Comparison of ENCODE assay signal across 8 mouse cellular contexts in the genomic region with DNA sequence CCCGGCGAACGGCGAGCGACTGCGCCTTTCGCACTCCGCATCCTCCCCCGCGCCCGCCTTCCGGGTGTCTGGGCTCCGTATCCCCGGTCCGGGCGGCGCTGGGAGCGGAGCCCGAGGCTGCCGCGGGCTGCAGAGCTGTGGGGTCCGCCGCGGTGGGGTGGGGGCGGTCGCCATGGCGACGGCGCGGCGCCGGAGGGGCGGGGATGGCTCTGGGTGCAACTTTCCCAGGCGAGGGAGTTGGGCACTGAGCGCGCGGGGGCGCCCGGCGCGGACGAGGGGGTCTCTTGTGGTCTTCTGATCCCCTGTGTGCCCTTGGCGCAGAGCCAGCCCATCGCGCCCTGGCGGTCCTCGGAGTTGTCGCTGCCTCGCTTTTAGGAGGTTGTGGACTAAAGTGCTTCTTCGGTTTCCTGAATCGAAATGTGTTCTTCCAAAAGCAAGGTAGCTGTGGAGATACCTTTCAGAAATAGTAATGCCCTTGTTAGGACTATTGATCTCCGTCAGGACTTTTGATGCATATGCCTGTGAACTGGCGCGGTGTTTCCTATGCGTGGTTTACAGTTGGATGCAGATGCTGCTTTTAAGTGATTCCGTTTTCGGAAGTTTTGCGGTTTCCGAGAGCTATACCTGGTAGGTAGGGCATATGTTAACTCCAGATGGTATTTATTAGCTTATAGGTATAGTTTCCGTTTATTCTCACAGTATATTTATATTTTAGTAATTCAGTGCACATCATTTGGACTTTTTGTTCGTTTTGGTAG. TPM values are rescaled to one million over a fixed set of nuclear protein-coding genes. Genes with fewer than 3 reads are reported as not detected.
DNase-seq lines count a peak whose midpoint lies in the region; ATAC-seq and TF ChIP-seq lines count a peak whose summit lies in the region.

No protein-coding gene starts in this region.

- no peaks in the 10 kb centered on the region for H3K27me3 ChIP-seq in intestine, embryonic 14.5 days (replicated peaks; ENCODE audit: control insufficient read depth, insufficient read depth, low read length)
- no peaks in the 10 kb centered on the region for H3K27me3 ChIP-seq in limb, embryonic 14.5 days (ENCODE audit: control insufficient read depth, insufficient read depth, low read length)
- no peaks in the 10 kb centered on the region for H3K27me3 ChIP-seq in midbrain, embryonic 16.5 days (ENCODE audit: control insufficient read depth, insufficient read depth, low read depth, low read length)
- no peaks in the 10 kb centered on the region for H3K27me3 ChIP-seq in stomach, embryonic 14.5 days (ENCODE audit: control insufficient read depth, insufficient read depth, low read length)

- H3K4me2 ChIP-seq in intestine, embryonic 14.5 days (ENCODE audit: low read length) = peak overlapping the region; percentile 71
- H3K4me2 ChIP-seq in limb, embryonic 14.5 days (replicated peaks; ENCODE audit: low read depth, low read length, severe bottlenecking) = peak overlapping the region; percentile 50
- peak overlapping the region; percentile 83 for H3K4me2 ChIP-seq in midbrain, embryonic 16.5 days (ENCODE audit: low read length)
- peak overlapping the region; percentile 76 for H3K4me2 ChIP-seq in stomach, embryonic 14.5 days (replicated peaks; ENCODE audit: low read depth, low read length)

- DNase-seq in kidney, adult 18-20 months = peak; percentile 75
- no peak for DNase-seq in kidney, postnatal 14 days
- peak; percentile 87 to 88 for DNase-seq in cerebellum, postnatal 10 days
- peak; percentile 59 to 62 for DNase-seq in frontal cortex, postnatal 14 days (ENCODE audit: low spot score in 2 of 2)
- DNase-seq in intestine, embryonic 14.5 days (ENCODE audit: low spot score) = peak; percentile 91
- DNase-seq in limb, embryonic 14.5 days (ENCODE audit: low spot score) = peak; percentile 56

- no peaks in the 10 kb centered on the region for H3K36me3 ChIP-seq in intestine, embryonic 14.5 days (ENCODE audit: control insufficient read depth, insufficient read depth, low read length)
- H3K36me3 ChIP-seq in limb, embryonic 14.5 days (ENCODE audit: control insufficient read depth, insufficient read depth, low read length) = no peaks in the 10 kb centered on the region
- H3K36me3 ChIP-seq in midbrain, embryonic 16.5 days (ENCODE audit: control insufficient read depth, insufficient read depth, low read length) = no peaks in the 10 kb centered on the region
- H3K36me3 ChIP-seq in stomach, embryonic 14.5 days (ENCODE audit: control insufficient read depth, insufficient read depth, low read length) = no peaks in the 10 kb centered on the region

- peak overlapping the region; percentile 83 for H3K4me3 ChIP-seq in intestine, embryonic 14.5 days (ENCODE audit: low read depth, low read length)
- H3K4me3 ChIP-seq in limb, embryonic 14.5 days (replicated peaks; ENCODE audit: low read length) = peak overlapping the region; percentile 86
- H3K4me3 ChIP-seq in midbrain, embryonic 16.5 days (ENCODE audit: low read depth, low read length) = peak overlapping the region; percentile 90
- H3K4me3 ChIP-seq in stomach, embryonic 14.5 days (ENCODE audit: low read depth, low read length) = peak overlapping the region; percentile 88

- H3K9me3 ChIP-seq in intestine, embryonic 14.5 days (ENCODE audit: control insufficient read depth, low read length) = no peaks in the 10 kb centered on the region
- H3K9me3 ChIP-seq in limb, embryonic 14.5 days (ENCODE audit: control insufficient read depth, low read length) = no peaks in the 10 kb centered on the region
- no peaks in the 10 kb centered on the region for H3K9me3 ChIP-seq in midbrain, embryonic 16.5 days (replicated peaks; ENCODE audit: control insufficient read depth, low read length, poor library complexity, severe bottlenecking)
- no peaks in the 10 kb centered on the region for H3K9me3 ChIP-seq in stomach, embryonic 14.5 days (ENCODE audit: control insufficient read depth, low read depth, low read length)

- peak overlapping the region; percentile 86 for H3K9ac ChIP-seq in intestine, embryonic 14.5 days (ENCODE audit: low read length)
- peak overlapping the region; percentile 88 for H3K9ac ChIP-seq in limb, embryonic 14.5 days (ENCODE audit: low read depth, low read length, severe bottlenecking)
- H3K9ac ChIP-seq in midbrain, embryonic 16.5 days (ENCODE audit: low read depth, low read length) = peak overlapping the region; percentile 75
- H3K9ac ChIP-seq in stomach, embryonic 14.5 days (replicated peaks; ENCODE audit: low read depth, low read length) = peak overlapping the region; percentile 81

- peaks cover 18% of the 10 kb centered on the region for H3K4me1 ChIP-seq in intestine, embryonic 14.5 days (replicated peaks; ENCODE audit: control insufficient read depth, insufficient read depth, low read length)
- peaks cover 18% of the 10 kb centered on the region for H3K4me1 ChIP-seq in limb, embryonic 14.5 days (ENCODE audit: control insufficient read depth, insufficient read depth, low read length)
- H3K4me1 ChIP-seq in midbrain, embryonic 16.5 days (ENCODE audit: control insufficient read depth, insufficient read depth, low read length) = peaks cover 19% of the 10 kb centered on the region
- peaks cover 16% of the 10 kb centered on the region for H3K4me1 ChIP-seq in stomach, embryonic 14.5 days (ENCODE audit: control insufficient read depth, insufficient read depth, low read length)

- ATAC-seq in intestine, embryonic 14.5 days (replicated peaks; ENCODE audit: low FRiP score, low TSS enrichment, low read depth) = peak; percentile 89
- ATAC-seq in limb, embryonic 14.5 days (ENCODE audit: low FRiP score, low read depth) = peak; percentile 89
- peak; percentile 92 for ATAC-seq in midbrain, embryonic 16.5 days
- ATAC-seq in stomach, embryonic 14.5 days (ENCODE audit: insufficient number of reproducible peaks, insufficient read depth, low FRiP score, low read depth) = peak; percentile 85

- TF ChIP-seq POLR2A in limb, embryonic 14.5 days (IDR thresholded peaks at IDR 0.05; ENCODE audit: borderline replicate concordance, extremely low read depth, insufficient read depth, insufficient read length) = no peak

- under 1% methylated on average over 60 of the region's 61 CpGs for WGBS in intestine, embryonic 14.5 days
- under 1% methylated on average over 48 of the region's 61 CpGs for WGBS in limb, embryonic 14.5 days
- WGBS in midbrain, embryonic 16.5 days = under 1% methylated on average over 44 of the region's 61 CpGs
- WGBS in stomach, embryonic 14.5 days = 2% methylated on average over 55 of the region's 61 CpGs

- H3K27ac ChIP-seq in intestine, embryonic 14.5 days (ENCODE audit: low read depth) = peak overlapping the region; percentile 82
- peak overlapping the region; percentile 91 for H3K27ac ChIP-seq in limb, embryonic 14.5 days (replicated peaks; ENCODE audit: low read depth, low read length)
- peak overlapping the region; percentile 94 for H3K27ac ChIP-seq in midbrain, embryonic 16.5 days (ENCODE audit: low read length)
- peak overlapping the region; percentile 86 for H3K27ac ChIP-seq in stomach, embryonic 14.5 days (ENCODE audit: low read length)

RNA-seq across cellular contexts. Expression of a gene that starts 0.5 kb away (rescaled TPM):
- 26.0 and 27.5 TPM in 2 replicates for polyA plus RNA-seq in intestine, embryonic 14.5 days (2014; fragmentation: Nextera tagmentation; extraction: Ambion mirVana)
- polyA plus RNA-seq in limb, embryonic 14.5 days (2012; rRNA removed) = 13.4 and 13.5 TPM in 2 replicates
- 17.7 and 20.4 TPM in 2 replicates for polyA plus RNA-seq in limb, embryonic 14.5 days (2014; fragmentation: Nextera tagmentation; extraction: Ambion mirVana)
- polyA plus RNA-seq in midbrain, embryonic 16.5 days (2015; fragmentation: Nextera tagmentation; extraction: Ambion mirVana) = 12.9 and 15.0 TPM in 2 replicates
- polyA plus RNA-seq in stomach, embryonic 14.5 days (2014; fragmentation: Nextera tagmentation; extraction: Ambion mirVana) = 25.6 and 28.3 TPM in 2 replicates

RNA-seq across cellular contexts. Expression of a gene that starts 27.8 kb away (rescaled TPM):
- 807 and 885 TPM in 2 replicates for polyA plus RNA-seq in intestine, embryonic 14.5 days (2014; fragmentation: Nextera tagmentation; extraction: Ambion mirVana)
- polyA plus RNA-seq in limb, embryonic 14.5 days (2012; rRNA removed) = 1,000 and 1,908 TPM in 2 replicates
- 812 and 865 TPM in 2 replicates for polyA plus RNA-seq in limb, embryonic 14.5 days (2014; fragmentation: Nextera tagmentation; extraction: Ambion mirVana)
- polyA plus RNA-seq in midbrain, embryonic 16.5 days (2015; fragmentation: Nextera tagmentation; extraction: Ambion mirVana) = 257 and 300 TPM in 2 replicates
- polyA plus RNA-seq in stomach, embryonic 14.5 days (2014; fragmentation: Nextera tagmentation; extraction: Ambion mirVana) = 834 and 883 TPM in 2 replicates

RNA-seq across cellular contexts. Expression of a gene that starts 35.9 kb away (rescaled TPM):
- polyA plus RNA-seq in intestine, embryonic 14.5 days (2014; fragmentation: Nextera tagmentation; extraction: Ambion mirVana) = 1.1 and 1.4 TPM in 2 replicates
- 0.76 and 0.98 TPM in 2 replicates for polyA plus RNA-seq in limb, embryonic 14.5 days (2012; rRNA removed)
- 0.54 and 1.3 TPM in 2 replicates for polyA plus RNA-seq in limb, embryonic 14.5 days (2014; fragmentation: Nextera tagmentation; extraction: Ambion mirVana)
- 0.50 and 0.65 TPM in 2 replicates for polyA plus RNA-seq in midbrain, embryonic 16.5 days (2015; fragmentation: Nextera tagmentation; extraction: Ambion mirVana)
- 1.9 and 2.7 TPM in 2 replicates for polyA plus RNA-seq in stomach, embryonic 14.5 days (2014; fragmentation: Nextera tagmentation; extraction: Ambion mirVana)

RNA-seq across cellular contexts. Expression of a gene that starts 41.1 kb away (rescaled TPM):
- 37.4 and 41.2 TPM in 2 replicates for polyA plus RNA-seq in intestine, embryonic 14.5 days (2014; fragmentation: Nextera tagmentation; extraction: Ambion mirVana)
- 11.6 and 19.0 TPM in 2 replicates for polyA plus RNA-seq in limb, embryonic 14.5 days (2012; rRNA removed)
- polyA plus RNA-seq in limb, embryonic 14.5 days (2014; fragmentation: Nextera tagmentation; extraction: Ambion mirVana) = 38.4 and 43.0 TPM in 2 replicates
- polyA plus RNA-seq in midbrain, embryonic 16.5 days (2015; fragmentation: Nextera tagmentation; extraction: Ambion mirVana) = 58.0 and 63.2 TPM in 2 replicates
- 47.6 and 49.1 TPM in 2 replicates for polyA plus RNA-seq in stomach, embryonic 14.5 days (2014; fragmentation: Nextera tagmentation; extraction: Ambion mirVana)
